In the genomic region with DNA sequence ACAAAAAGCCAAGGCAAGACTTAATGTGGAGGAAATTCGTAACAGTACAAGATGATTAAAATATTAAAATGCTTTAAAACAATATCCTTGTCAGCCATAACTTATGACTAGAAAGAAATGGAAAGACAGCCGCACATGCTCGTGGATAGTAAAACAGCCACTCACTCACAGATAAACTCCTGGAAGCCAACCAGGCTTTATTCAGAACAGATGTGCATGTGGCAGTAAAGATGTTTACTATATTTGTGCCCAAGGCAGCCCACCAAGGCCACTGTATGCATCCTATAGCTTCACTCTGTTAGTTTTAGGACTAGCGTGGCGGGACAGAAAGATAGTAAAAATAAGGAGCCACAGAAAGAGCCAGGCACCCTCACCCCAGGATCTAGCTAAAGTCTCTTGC, we compare ENCODE assay signal across 17 mouse cellular contexts.
"Had no signal": no experiment of that assay in that cellular context is flagged by ENCODE, and none has a peak within 500 bp of the region (broad histone marks: within the 10 kb centered on the region; RNA-seq: fewer than 3 reads in every experiment).

No protein-coding gene starts in this region.

- H3K27ac ChIP-seq: midbrain, embryonic 10.5 days; midbrain, embryonic 12.5 days; neural tube, embryonic 13.5 days; neural tube, embryonic 15.5 days; stomach, embryonic 15.5 days; stomach, postnatal 0 days had no signal

- H3K9ac ChIP-seq: lung, embryonic 14.5 days; midbrain, embryonic 12.5 days; neural tube, embryonic 13.5 days; neural tube, embryonic 15.5 days; stomach, embryonic 15.5 days had no signal

- H3K4me1 ChIP-seq: stomach, embryonic 15.5 days had no signal

- H3K27me3 ChIP-seq: midbrain, embryonic 12.5 days; neural tube, embryonic 13.5 days; neural tube, embryonic 15.5 days; stomach, embryonic 15.5 days had no signal

- H3K4me3 ChIP-seq: midbrain, embryonic 10.5 days; midbrain, embryonic 12.5 days; myocyte; neural tube, embryonic 13.5 days; neural tube, embryonic 15.5 days; stomach, embryonic 15.5 days had no signal

- H3K4me2 ChIP-seq: lung, embryonic 14.5 days; midbrain, embryonic 12.5 days; neural tube, embryonic 13.5 days; neural tube, embryonic 15.5 days; stomach, embryonic 15.5 days had no signal

- ATAC-seq: midbrain, embryonic 16.5 days had no signal

- H3K36me3 ChIP-seq: midbrain, embryonic 10.5 days; midbrain, embryonic 12.5 days; neural tube, embryonic 13.5 days; neural tube, embryonic 15.5 days; stomach, embryonic 15.5 days had no signal

- H3K9me3 ChIP-seq: midbrain, embryonic 10.5 days; midbrain, embryonic 12.5 days; neural tube, embryonic 13.5 days; neural tube, embryonic 15.5 days; stomach, embryonic 15.5 days had no signal

- DNase-seq: lung, adult 18-20 months; lung, embryonic 14.5 days; lung, postnatal 10 days; lung, postnatal 4 days; midbrain, embryonic 14.5 days; right cerebral cortex, postnatal 14 days; thymus, adult 2 months; thymus, postnatal 25 days; thymus, postnatal 4 days had no signal
